In the genomic region with DNA sequence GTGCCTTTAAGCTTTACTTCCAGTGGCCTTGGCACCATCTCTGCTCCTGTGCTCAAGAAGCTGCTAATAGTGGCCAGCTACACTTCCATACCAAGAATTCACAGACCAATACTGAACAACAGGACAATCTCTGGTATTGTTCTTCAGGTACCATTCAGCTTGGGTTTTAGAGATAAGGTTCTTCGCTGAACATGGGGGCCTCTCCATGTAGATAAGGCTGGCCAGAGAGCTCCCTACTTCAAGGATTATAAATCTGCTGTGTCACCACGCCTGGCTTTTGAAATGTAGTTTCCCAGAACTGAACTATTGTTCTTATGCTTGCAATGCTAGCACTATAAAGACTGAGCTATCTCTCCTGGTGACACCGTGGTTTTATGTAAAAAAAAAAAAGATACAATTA, we compare ENCODE assay signal across 24 mouse cellular contexts.
A peak's percentile ranks its signal among the peaks of the same experiment; 100 is the strongest.
DNase-seq lines count a peak whose midpoint lies in the region; ATAC-seq and TF ChIP-seq lines count a peak whose summit lies in the region.
"Had no signal": no experiment of that assay in that cellular context is flagged by ENCODE, and none has a peak within 500 bp of the region (broad histone marks: within the 10 kb centered on the region; RNA-seq: fewer than 3 reads in every experiment).

No protein-coding gene starts in this region.

- no peaks in the 10 kb centered on the region for H3K36me3 ChIP-seq in heart, embryonic 12.5 days
- no peaks in the 10 kb centered on the region for H3K36me3 ChIP-seq in liver, embryonic 14.5 days (replicated peaks; ENCODE audit: control insufficient read depth, insufficient read depth, low read depth)
- H3K36me3 ChIP-seq in kidney, embryonic 16.5 days (ENCODE audit: insufficient read depth, low read length) = no peaks in the 10 kb centered on the region
- H3K36me3 ChIP-seq: hindbrain, embryonic 12.5 days; limb, embryonic 12.5 days; midbrain, embryonic 12.5 days; neural tube, embryonic 13.5 days had no signal

- no peak overlapping the region for H3K27ac ChIP-seq in heart, embryonic 12.5 days (ENCODE audit: poor library complexity, severe bottlenecking)
- no peak overlapping the region for H3K27ac ChIP-seq in liver, embryonic 14.5 days
- H3K27ac ChIP-seq in kidney, embryonic 16.5 days (ENCODE audit: low read length) = no peak overlapping the region
- H3K27ac ChIP-seq: forebrain, embryonic 10.5 days; gastrocnemius, adult 2 months; hindbrain, embryonic 12.5 days; limb, embryonic 12.5 days; midbrain, embryonic 12.5 days; neural tube, embryonic 13.5 days had no signal

- no peak overlapping the region for H3K9ac ChIP-seq in heart, embryonic 12.5 days
- H3K9ac ChIP-seq in liver, embryonic 14.5 days (replicated peaks) = no peak overlapping the region
- H3K9ac ChIP-seq in kidney, embryonic 16.5 days (replicated peaks; ENCODE audit: low read length) = no peak overlapping the region
- H3K9ac ChIP-seq: forebrain, postnatal 0 days; hindbrain, embryonic 12.5 days; limb, embryonic 12.5 days; lung, embryonic 14.5 days; midbrain, embryonic 12.5 days; neural tube, embryonic 13.5 days had no signal

- peak; percentile 43 for TF ChIP-seq EP300 in liver, embryonic 14.5 days (IDR thresholded peaks at IDR 0.05; ENCODE audit: low read depth)

- DNase-seq in heart, adult 9 months (ENCODE audit: low spot score in 2 of 2) = no peak
- DNase-seq in c-Kit-positive CD71-positive TER-119-positive erythroid progenitor cells, embryonic 14.5 days (ENCODE audit: low spot score) = peak; percentile 33
- peak; percentile 35 to 48 (median 47) for DNase-seq in liver, embryonic 14.5 days (ENCODE audit: low read depth in 3 of 3, low spot score in 3 of 3)
- no peak for DNase-seq in layer of hippocampus, postnatal 14 days (ENCODE audit: low spot score in 2 of 2)
- no peak for DNase-seq in gastrocnemius, postnatal 4 days (ENCODE audit: low spot score in 2 of 2)
- DNase-seq: adrenal gland, adult 8-10 months; B cell, adult 2 months; cerebellum, adult 18-20 months; cerebellum, postnatal 36 days; forebrain, postnatal 0 days; gastrocnemius, adult 2 months; kidney, adult 9 months; kidney, postnatal 4 days; layer of hippocampus, adult 9-11 months; lung, embryonic 14.5 days; lung, postnatal 4 days had no signal

- no peaks in the 10 kb centered on the region for H3K9me3 ChIP-seq in heart, embryonic 12.5 days (replicated peaks)
- no peaks in the 10 kb centered on the region for H3K9me3 ChIP-seq in liver, embryonic 14.5 days (ENCODE audit: control insufficient read depth, low read length)
- H3K9me3 ChIP-seq in kidney, embryonic 16.5 days (ENCODE audit: low read length) = no peaks in the 10 kb centered on the region
- H3K9me3 ChIP-seq: forebrain, embryonic 10.5 days; hindbrain, embryonic 12.5 days; limb, embryonic 12.5 days; midbrain, embryonic 12.5 days; neural tube, embryonic 13.5 days had no signal

- no peaks in the 10 kb centered on the region for H3K4me1 ChIP-seq in heart, embryonic 12.5 days (replicated peaks)
- H3K4me1 ChIP-seq in liver, embryonic 14.5 days (replicated peaks; ENCODE audit: control insufficient read depth in 2 of 2, insufficient read depth in 2 of 2, low read length in 1 of 2) = peaks cover 0 to 7% of the 10 kb centered on the region in 2 experiments; a peak in 2 of 4 replicates
- H3K4me1 ChIP-seq in kidney, embryonic 16.5 days (ENCODE audit: insufficient read depth, low read length) = no peaks in the 10 kb centered on the region
- H3K4me1 ChIP-seq: forebrain, embryonic 10.5 days; hindbrain, embryonic 12.5 days; limb, embryonic 12.5 days; midbrain, embryonic 12.5 days; neural tube, embryonic 13.5 days had no signal

- no peak overlapping the region for H3K4me2 ChIP-seq in heart, embryonic 12.5 days
- H3K4me2 ChIP-seq in liver, embryonic 14.5 days (ENCODE audit: low read depth) = no peak overlapping the region
- no peak overlapping the region for H3K4me2 ChIP-seq in kidney, embryonic 16.5 days (replicated peaks; ENCODE audit: low read depth, low read length)
- H3K4me2 ChIP-seq: hindbrain, embryonic 12.5 days; limb, embryonic 12.5 days; lung, embryonic 14.5 days; midbrain, embryonic 12.5 days; neural tube, embryonic 13.5 days had no signal

- 39% methylated on average over 3 of the region's 3 CpGs for WGBS in heart, embryonic 12.5 days
- WGBS in liver, embryonic 14.5 days (ENCODE audit: insufficient replicate concordance) = 18% methylated on average over 3 of the region's 3 CpGs
- 74% methylated on average over 3 of the region's 3 CpGs for WGBS in kidney, embryonic 16.5 days

- no peaks in the 10 kb centered on the region for H3K27me3 ChIP-seq in heart, embryonic 12.5 days (replicated peaks)
- H3K27me3 ChIP-seq in liver, embryonic 14.5 days (ENCODE audit: control insufficient read depth, insufficient read depth, low read length) = no peaks in the 10 kb centered on the region
- no peaks in the 10 kb centered on the region for H3K27me3 ChIP-seq in kidney, embryonic 16.5 days (ENCODE audit: insufficient read depth, low read length)
- H3K27me3 ChIP-seq: hindbrain, embryonic 12.5 days; limb, embryonic 12.5 days; midbrain, embryonic 12.5 days; neural tube, embryonic 13.5 days had no signal

- no peak overlapping the region for H3K4me3 ChIP-seq in heart, embryonic 12.5 days
- no peak overlapping the region for H3K4me3 ChIP-seq in liver, embryonic 14.5 days (ENCODE audit: insufficient read depth in 1 of 2, low read depth in 2 of 2, low read length in 2 of 2)
- no peak overlapping the region for H3K4me3 ChIP-seq in kidney, embryonic 16.5 days (ENCODE audit: low read length)
- H3K4me3 ChIP-seq: forebrain, embryonic 10.5 days; gastrocnemius, adult 2 months; hindbrain, embryonic 12.5 days; limb, embryonic 12.5 days; midbrain, embryonic 12.5 days; neural tube, embryonic 13.5 days had no signal

- TF ChIP-seq CTCF in liver, embryonic 14.5 days (IDR thresholded peaks at IDR 0.05; ENCODE audit: low read depth) = no peak

- ATAC-seq in heart, embryonic 12.5 days (ENCODE audit: insufficient number of reproducible peaks, low FRiP score) = peak; percentile 74
- ATAC-seq in liver, embryonic 14.5 days (ENCODE audit: insufficient read depth) = peak; percentile 78
- ATAC-seq in kidney, embryonic 16.5 days (ENCODE audit: low FRiP score, low TSS enrichment) = no peak
- ATAC-seq: forebrain, postnatal 0 days; Patski had no signal

Comparison
In these comparisons a context has a peak if more than half of its experiments do, and no peak if none do; other contexts are left out.
1. DNase-seq: peak in c-Kit-positive CD71-positive TER-119-positive erythroid progenitor cells, embryonic 14.5 days (single experiment) and liver, embryonic 14.5 days (3 of 3); none in heart, adult 9 months (0 of 2), layer of hippocampus, postnatal 14 days (0 of 2) and gastrocnemius, postnatal 4 days (0 of 2).